Mouse (Mus musculus) granulocyte monocyte progenitor cell, adult 5-6 weeks (primary cell): ENCODE measurements around the gene Csnk1g2. TPM values are rescaled to one million over a fixed set of nuclear protein-coding genes. Genes with fewer than 3 reads are reported as not detected.

Experiments used
- ATAC-seq: replicated peaks from 2 replicates; pipeline ENCODE4 v1.8.0; 2016; ENCODE audit warnings: mild to moderate bottlenecking, moderate TSS enrichment, inconsistent platforms; ENCODE audit not compliant: poor library complexity, severe bottlenecking
- total RNA-seq, 2 experiments: library from RNA; stranded (forward) in 1 of 2; stranded (reverse) in 1 of 2; fragments of 200-712, 200-1000 nt in 1 of 2; fragments of >200 nt in 1 of 2; fragmentation: Nextera tagmentation in 1 of 2; gene quantifications; 2 replicates each; pipeline ENCODE4 v1.2.3; 2014 to 2017

The Csnk1g2 gene
- 47.7 and 65.2 TPM in 2 replicates for total RNA-seq (2014; fragmentation: Nextera tagmentation)
- total RNA-seq (2017): 112 and 127 TPM in 2 replicates

- ATAC-seq: peak; percentile 25
Observed at GRCm38 (mm10) chr10:80622661-80623456, at the start of gene Csnk1g2. Csnk1g2 (plus strand) TSS chr10:80622838.

GRCm38 (mm10) chr10:80573944-80574343 is 48.7 kb upstream of the Csnk1g2 start:
- ATAC-seq: no peak

- ATAC-seq: no peak
Observed at GRCm38 (mm10) chr10:80574896-80575295, 47.7 kb upstream of the Csnk1g2 start.

GRCm38 (mm10) chr10:80575925-80576324 is 46.7 kb upstream of the Csnk1g2 start:
- ATAC-seq: no peak

GRCm38 (mm10) chr10:80576351-80577194 is 46.1 kb upstream of the Csnk1g2 start:
- ATAC-seq: peak; percentile 12; the same call in 1 of the 2 replicates

GRCm38 (mm10) chr10:80577195-80578130 is 45.2 kb upstream of the Csnk1g2 start, which contains the start of gene Klf16:
Klf16 (minus strand) TSS chr10:80577321.
- peak; percentile 70 for ATAC-seq

- peak; percentile 55 for ATAC-seq
Observed at GRCm38 (mm10) chr10:80578131-80578750, 44.4 kb upstream of the Csnk1g2 start.

- peak; percentile 28 for ATAC-seq
Observed at GRCm38 (mm10) chr10:80578911-80579310, 43.7 kb upstream of the Csnk1g2 start.

- ATAC-seq: no peak
Observed at GRCm38 (mm10) chr10:80583047-80583446, 39.6 kb upstream of the Csnk1g2 start.

GRCm38 (mm10) chr10:80584045-80584488 is 38.6 kb upstream of the Csnk1g2 start:
- ATAC-seq: no peak

GRCm38 (mm10) chr10:80584642-80585552 is 37.7 kb upstream of the Csnk1g2 start:
- no peak for ATAC-seq

GRCm38 (mm10) chr10:80585581-80585980 is 37.1 kb upstream of the Csnk1g2 start:
- ATAC-seq: no peak

- ATAC-seq: no peak
Observed at GRCm38 (mm10) chr10:80586407-80587304, 36.0 kb upstream of the Csnk1g2 start.

GRCm38 (mm10) chr10:80587305-80587657 is 35.4 kb upstream of the Csnk1g2 start:
- ATAC-seq: no peak

- ATAC-seq: no peak
Observed at GRCm38 (mm10) chr10:80589127-80589878, 33.3 kb upstream of the Csnk1g2 start.

GRCm38 (mm10) chr10:80589879-80590854 is 32.5 kb upstream of the Csnk1g2 start, which contains the start of gene Abhd17a:
Abhd17a (minus strand) TSS chr10:80590341.
- peak; percentile 93 for ATAC-seq
